Mouse (Mus musculus): ENCODE results near the gene Dscam.

GRCm38 (mm10) chr16:97168614-97169013 is 1.9 kb downstream of the Dscam start:
- TF ChIP-seq POLR2A (IDR thresholded peaks at IDR 0.05; ENCODE audit: borderline replicate concordance, control insufficient read depth, low read depth, low read length) (no peak), CTCF (IDR thresholded peaks at IDR 0.05; ENCODE audit: control insufficient read depth, insufficient read depth, low read length) (no peak)
